Mouse (Mus musculus) limb, embryonic 14.5 days (tissue): ENCODE results near the gene Trappc13. TPM values are rescaled to one million over a fixed set of nuclear protein-coding genes. Genes with fewer than 3 reads are reported as not detected.
A peak's percentile ranks its signal among the peaks of the same experiment; 100 is the strongest.

Experiments
- ATAC-seq: fragments of 200-750 bp; cut with Nextera tagmentation; 2 replicates; pipeline ENCODE4 v1.8.0; 2017; ENCODE audit warnings: low read depth, moderate number of reproducible peaks, moderate TSS enrichment; ENCODE audit not compliant: low FRiP score
- DNase-seq: peaks from one replicate; pipeline ENCODE4 v3.0.0-alpha.2; 2015; ENCODE audit warnings: low spot score
- H3K27ac ChIP-seq: fragments of 300-500 bp; sonication (generic); replicated peaks from 2 replicates; pipeline ENCODE4 v1.5.1; 2014; ENCODE audit warnings: low read depth, mild to moderate bottlenecking, low read length, moderate library complexity, mixed read lengths
- H3K27me3 ChIP-seq: fragments of 300-500 bp; sonication (generic); 2 replicates; pipeline ENCODE4 v1.6.1; 2014; ENCODE audit warnings: low read length, mixed read lengths; ENCODE audit not compliant: control insufficient read depth, insufficient read depth
- H3K36me3 ChIP-seq: fragments of 300-500 bp; sonication (generic); 2 replicates; pipeline ENCODE4 v1.6.1; 2014; ENCODE audit warnings: mild to moderate bottlenecking, low read length, moderate library complexity, mixed read lengths; ENCODE audit not compliant: control insufficient read depth, insufficient read depth
- H3K4me1 ChIP-seq: fragments of 300-500 bp; sonication (generic); 2 replicates; pipeline ENCODE4 v1.6.1; 2014; ENCODE audit warnings: antibody characterized with exemption, low read length, mixed read lengths; ENCODE audit not compliant: control insufficient read depth, insufficient read depth
- H3K4me2 ChIP-seq: fragments of 300-500 bp; sonication (generic); replicated peaks from 2 replicates; pipeline ENCODE4 v1.6.1; 2014; ENCODE audit warnings: low read depth, mild to moderate bottlenecking, low read length, moderate library complexity; ENCODE audit not compliant: severe bottlenecking
- H3K4me3 ChIP-seq: fragments of 300-500 bp; sonication (generic); replicated peaks from 2 replicates; pipeline ENCODE4 v1.5.1; 2014; ENCODE audit warnings: low read length
- H3K9ac ChIP-seq: fragments of 300-500 bp; sonication (generic); 2 replicates; pipeline ENCODE4 v1.6.1; 2014; ENCODE audit warnings: mild to moderate bottlenecking, low read depth, low read length, moderate library complexity; ENCODE audit not compliant: severe bottlenecking
- H3K9me3 ChIP-seq: fragments of 300-500 bp; sonication (generic); 2 replicates; pipeline ENCODE4 v1.6.1; 2016; ENCODE audit warnings: low read length; ENCODE audit not compliant: control insufficient read depth
- POLR2A ChIP-seq: fragments of 200-500 bp; IDR thresholded peaks from 2 replicates; pipeline ENCODE4 v1.8.0; 2012; ENCODE audit warnings: inconsistent platforms, mild to moderate bottlenecking, moderate library complexity, borderline replicate concordance; ENCODE audit not compliant: insufficient read depth, insufficient read length; ENCODE audit errors: extremely low read depth
- WGBS: fragments of 180-500 bp; shearing (Covaris S2); extraction: QIAGEN DNeasy Blood & Tissue Kit; methylation state at CpG from one replicate; pipeline ENCODE4 v1.1.7; 2014; 5-methylcytosine and 5-hydroxymethylcytosine counted together
- polyA plus RNA-seq, 2 experiments: library from polyadenylated mRNA; depleted of rRNA in 1 of 2; stranded (reverse) in 1 of 2; unstranded in 1 of 2; fragments of >200 nt; fragmentation: Nextera tagmentation in 1 of 2; extraction: Ambion mirVana in 1 of 2; gene quantifications; 2 replicates each; pipeline versions ENCODE4 v1.2.1 to v1.2.3; 2012 to 2014

Trappc13 gene
- polyA plus RNA-seq, 2 experiments: 23.4 to 43.9 TPM

- Histone ChIP-seq H3K36me3 (peaks cover 11% of the 10 kb centered on the region; the same call in 1 of the 2 replicates), H3K4me3 (no peak overlapping the region), H3K4me1 (no peaks in the 10 kb centered on the region), H3K4me2 (no peak overlapping the region), H3K9ac (no peak overlapping the region), H3K27ac (no peak overlapping the region), H3K9me3 (no peaks in the 10 kb centered on the region), H3K27me3 (no peaks in the 10 kb centered on the region)
- WGBS: 88% methylated on average over 2 of the region's 2 CpGs
- no peak for DNase-seq
- no peak for ATAC-seq
- TF ChIP-seq POLR2A: no peak
Observed at GRCm38 (mm10) chr13:104114827-104115226, 63.4 kb downstream of the Trappc13 start.

- Histone ChIP-seq H3K27me3 (no peaks in the 10 kb centered on the region), H3K9ac (no peak overlapping the region), H3K4me3 (no peak overlapping the region), H3K36me3 (peaks cover 3% of the 10 kb centered on the region; the same call in 1 of the 2 replicates), H3K9me3 (no peaks in the 10 kb centered on the region), H3K4me2 (no peak overlapping the region), H3K27ac (no peak overlapping the region), H3K4me1 (no peaks in the 10 kb centered on the region)
- TF ChIP-seq POLR2A: no peak
- DNase-seq (no peak), ATAC-seq (no peak)
- 95% methylated on average over 4 of the region's 4 CpGs for WGBS
Observed at GRCm38 (mm10) chr13:104113782-104114181, 64.5 kb downstream of the Trappc13 start.

GRCm38 (mm10) chr13:104112266-104112900, 65.9 kb downstream of the Trappc13 start:
- DNase-seq: no peak
- no peak overlapping the region for H3K4me2 ChIP-seq

GRCm38 (mm10) chr13:104110526-104110925, 67.7 kb downstream of the Trappc13 start:
- no peaks in the 10 kb centered on the region for H3K36me3 ChIP-seq
- TF ChIP-seq POLR2A: no peak
- H3K9me3 ChIP-seq: no peaks in the 10 kb centered on the region
- ATAC-seq (no peak), DNase-seq (no peak)
- peaks cover 4% of the 10 kb centered on the region; the same call in 1 of the 2 replicates for H3K4me1 ChIP-seq
- peak overlapping the region; percentile 80 for H3K4me3 ChIP-seq
- H3K4me2 ChIP-seq: peak overlapping the region; percentile 100
- H3K27me3 ChIP-seq: no peaks in the 10 kb centered on the region
- H3K27ac ChIP-seq: no peak overlapping the region
- 55% methylated on average over 7 of the region's 7 CpGs for WGBS
- H3K9ac ChIP-seq: peak overlapping the region; percentile 62

More at GRCm38 (mm10) chr13:104112266-104112900, 65.9 kb downstream of the Trappc13 start:
- 68% methylated on average over 12 of the region's 12 CpGs for WGBS
- peaks cover 4% of the 10 kb centered on the region; the same call in 1 of the 2 replicates for H3K4me1 ChIP-seq
- no peak overlapping the region for H3K4me3 ChIP-seq
- H3K9ac ChIP-seq: no peak overlapping the region
- no peak overlapping the region for H3K27ac ChIP-seq
- no peak for ATAC-seq
- H3K36me3 ChIP-seq: no peaks in the 10 kb centered on the region
- H3K9me3 ChIP-seq: no peaks in the 10 kb centered on the region
- no peaks in the 10 kb centered on the region for H3K27me3 ChIP-seq
- TF ChIP-seq POLR2A: no peak

GRCm38 (mm10) chr13:104109816-104110521, 68.3 kb downstream of the Trappc13 start:
- Histone ChIP-seq H3K4me1 (peaks cover 4% of the 10 kb centered on the region; the same call in 1 of the 2 replicates), H3K9me3 (no peaks in the 10 kb centered on the region), H3K9ac (peak overlapping the region; percentile 62), H3K4me3 (peak overlapping the region; percentile 80), H3K4me2 (peak overlapping the region; percentile 100), H3K36me3 (no peaks in the 10 kb centered on the region), H3K27ac (no peak overlapping the region), H3K27me3 (no peaks in the 10 kb centered on the region)
- ATAC-seq (peak; percentile 70), DNase-seq (peak; percentile 53)
- no peak for TF ChIP-seq POLR2A
- WGBS: 2% methylated on average over 32 of the region's 38 CpGs
